Mouse (Mus musculus) stomach, postnatal 0 days (tissue): ENCODE measurements around the gene Pds5b. TPM values are rescaled to one million over a fixed set of nuclear protein-coding genes. Genes with fewer than 3 reads are reported as not detected.

Experiments used
- ATAC-seq: fragments of 200-750 bp; cut with Nextera tagmentation; 2 replicates; pipeline ENCODE4 v1.8.0; 2017; ENCODE audit not compliant: low FRiP score, low TSS enrichment
- DNase-seq: peaks from one replicate; pipeline ENCODE4 v3.0.0-alpha.2; 2016; ENCODE audit warnings: low spot score
- H3K27ac ChIP-seq: fragments of 300-500 bp; sonication (generic); replicated peaks from 2 replicates; pipeline ENCODE4 v1.5.1; 2014; ENCODE audit warnings: mild to moderate bottlenecking, control low read depth
- H3K27me3 ChIP-seq: fragments of 300-500 bp; sonication (generic); 2 replicates; pipeline ENCODE4 v1.6.1; 2014; ENCODE audit warnings: low read length; ENCODE audit not compliant: control insufficient read depth, insufficient read depth
- H3K36me3 ChIP-seq: fragments of 300-500 bp; sonication (generic); 2 replicates; pipeline ENCODE4 v1.6.1; 2014; ENCODE audit warnings: low read length, mixed read lengths; ENCODE audit not compliant: control insufficient read depth, insufficient read depth
- H3K4me1 ChIP-seq: fragments of 300-500 bp; sonication (generic); replicated peaks from 2 replicates; pipeline ENCODE4 v1.6.1; 2014; ENCODE audit warnings: antibody characterized with exemption; ENCODE audit not compliant: control insufficient read depth, insufficient read depth
- H3K4me2 ChIP-seq: fragments of 300-500 bp; sonication (generic); replicated peaks from 2 replicates; pipeline ENCODE4 v1.6.1; 2014; ENCODE audit warnings: low read depth, mild to moderate bottlenecking, control low read depth, moderate library complexity
- H3K4me3 ChIP-seq: fragments of 300-500 bp; sonication (generic); 2 replicates; pipeline ENCODE4 v1.5.1; 2014; ENCODE audit warnings: low read depth, low read length, control low read depth
- H3K9ac ChIP-seq: fragments of 300-500 bp; sonication (generic); 2 replicates; pipeline ENCODE4 v1.6.1; 2014; ENCODE audit warnings: mild to moderate bottlenecking, low read length, control low read depth, mixed read lengths
- H3K9me3 ChIP-seq: fragments of 300-500 bp; sonication (generic); 2 replicates; pipeline ENCODE4 v1.6.1; 2016; ENCODE audit warnings: low read length; ENCODE audit not compliant: control insufficient read depth
- CTCF ChIP-seq: IDR thresholded peaks from 2 replicates; pipeline ENCODE4 v1.5.1; 2016; ENCODE audit warnings: antibody characterized with exemption, low read depth, mild to moderate bottlenecking, moderate library complexity
- EP300 ChIP-seq: optimal IDR thresholded peaks from 2 replicates; pipeline ENCODE3; 2016; ENCODE audit warnings: antibody characterized with exemption
- whole genome bisulfite sequencing: fragments of 180-500 bp; shearing (Covaris S2); extraction: QIAGEN DNeasy Blood & Tissue Kit; methylation state at CpG from one replicate; pipeline ENCODE4 v1.1.7; 2014; 5-methylcytosine and 5-hydroxymethylcytosine counted together
- polyA plus RNA-seq: library from polyadenylated mRNA; unstranded; fragments of >200 nt; fragmentation: Nextera tagmentation; extraction: Ambion mirVana; gene quantifications from 2 replicates; pipeline ENCODE4 v1.2.1, GENCODE M21; 2015

Pds5b gene
- polyA plus RNA-seq, 1 experiment from 2014 or later: 9.1 TPM

GRCm38 (mm10) chr5:150854506-150854905, 181.0 kb downstream of the Pds5b start:
- TF ChIP-seq EP300: no peak
- no peak for TF ChIP-seq CTCF
- no peak overlapping the region for H3K27ac ChIP-seq
- DNase-seq (no peak), ATAC-seq (no peak)
- H3K27me3 ChIP-seq: no peaks in the 10 kb centered on the region
- no peak overlapping the region for H3K9ac ChIP-seq
- no peak overlapping the region for H3K4me2 ChIP-seq
- no peaks in the 10 kb centered on the region for H3K36me3 ChIP-seq
- H3K4me1 ChIP-seq: no peaks in the 10 kb centered on the region
- no peak overlapping the region for H3K4me3 ChIP-seq
- H3K9me3 ChIP-seq: no peaks in the 10 kb centered on the region
- 19% methylated on average over 1 of the region's 1 CpGs for WGBS

GRCm38 (mm10) chr5:150859642-150860194, 186.2 kb downstream of the Pds5b start:
- 57% methylated on average over 5 of the region's 5 CpGs for WGBS

More at GRCm38 (mm10) chr5:150859642-150860194, 186.2 kb downstream of the Pds5b start:
- no peak overlapping the region for H3K4me3 ChIP-seq
- no peak for ATAC-seq
- H3K4me2 ChIP-seq: no peak overlapping the region
- TF ChIP-seq EP300 (no peak), CTCF (no peak)
- no peak overlapping the region for H3K9ac ChIP-seq
- no peaks in the 10 kb centered on the region for H3K36me3 ChIP-seq
- no peak for DNase-seq
- no peaks in the 10 kb centered on the region for H3K27me3 ChIP-seq
- H3K9me3 ChIP-seq: no peaks in the 10 kb centered on the region
- H3K27ac ChIP-seq: no peak overlapping the region
- no peaks in the 10 kb centered on the region for H3K4me1 ChIP-seq

Other genes starting within 250 kb of the Pds5b start
- not detected in 2 replicates for gene Zar1l, start 155.6 kb upstream of the Pds5b start, polyA plus RNA-seq
- 6.1 and 6.6 TPM in 2 replicates for gene Brca2, start 151.1 kb upstream of the Pds5b start, polyA plus RNA-seq
- 10.5 and 11.9 TPM in 2 replicates for gene N4bp2l1, start 76.6 kb upstream of the Pds5b start, polyA plus RNA-seq
- 32.1 and 34.2 TPM in 2 replicates for gene N4bp2l2, start 7.6 kb upstream of the Pds5b start, polyA plus RNA-seq